Mouse (Mus musculus): ENCODE results near the gene Thbs3.

The Thbs3 gene

DNA sequence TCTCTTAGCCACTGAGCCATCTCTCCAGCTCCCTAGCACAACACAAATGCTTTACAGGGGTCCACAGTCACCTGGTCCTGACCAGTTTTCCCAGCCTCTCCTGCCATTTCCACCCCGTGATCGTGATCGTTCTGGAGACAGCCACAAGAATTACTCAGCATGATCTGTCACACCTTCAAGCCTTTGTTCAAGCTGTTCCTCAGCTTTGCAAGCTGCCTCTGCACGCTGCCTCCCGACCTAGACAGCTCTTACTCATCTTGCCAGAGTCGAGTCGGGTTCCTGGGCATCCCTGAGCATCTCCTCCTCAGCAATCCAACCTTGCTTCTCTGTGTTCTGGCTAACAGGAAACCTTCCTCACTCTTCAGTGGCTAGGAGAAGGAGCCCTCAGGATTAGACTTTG lies 44.1 kb downstream of the Thbs3 start, which contains the start of gene Dpm3:
Dpm3 (plus strand) TSS at position 283 of the 400 bp plus-strand sequence.
- no peak for DNase-seq

DNA sequence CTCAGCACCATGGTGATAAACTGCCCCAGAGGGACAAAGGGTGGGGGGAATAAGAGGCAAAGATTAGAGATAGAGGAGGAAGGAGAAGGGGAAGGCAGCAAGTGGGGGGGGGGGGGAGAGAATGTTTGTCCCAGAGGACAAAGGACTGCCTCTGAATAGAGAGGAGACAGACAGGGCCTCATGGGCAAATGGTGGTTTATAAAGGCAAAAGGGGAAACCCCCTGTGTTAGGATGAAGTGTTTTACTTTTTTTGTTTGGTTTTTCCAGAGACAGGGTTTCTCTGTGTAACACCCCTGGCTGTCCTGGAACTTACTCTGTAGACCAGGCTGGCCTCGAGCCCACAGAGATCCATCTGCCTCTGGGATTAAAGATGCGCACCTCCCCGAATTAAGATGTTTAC lies 45.2 kb downstream of the Thbs3 start:
- DNase-seq, result no peak

DNA sequence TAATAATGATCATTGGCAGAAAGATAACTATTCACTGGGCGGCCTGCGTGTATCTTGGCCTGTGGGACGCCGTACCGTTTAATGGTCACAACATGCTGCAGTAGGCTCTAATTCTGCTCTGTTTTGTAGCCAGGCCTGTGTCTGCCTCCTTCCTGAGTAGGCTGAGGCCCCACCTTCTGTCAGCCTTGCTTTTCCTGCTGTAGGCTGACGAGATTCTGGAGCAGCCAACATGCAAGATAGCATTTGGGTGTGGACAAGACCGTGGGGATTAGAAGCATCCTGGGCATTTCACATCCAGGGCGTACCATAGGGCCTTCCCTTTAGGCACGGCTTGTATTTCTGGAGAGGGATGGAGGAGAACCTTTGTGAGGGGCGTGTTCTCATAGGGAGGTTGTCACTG lies 47.4 kb downstream of the Thbs3 start:
- peak; percentile 3 for DNase-seq

DNA sequence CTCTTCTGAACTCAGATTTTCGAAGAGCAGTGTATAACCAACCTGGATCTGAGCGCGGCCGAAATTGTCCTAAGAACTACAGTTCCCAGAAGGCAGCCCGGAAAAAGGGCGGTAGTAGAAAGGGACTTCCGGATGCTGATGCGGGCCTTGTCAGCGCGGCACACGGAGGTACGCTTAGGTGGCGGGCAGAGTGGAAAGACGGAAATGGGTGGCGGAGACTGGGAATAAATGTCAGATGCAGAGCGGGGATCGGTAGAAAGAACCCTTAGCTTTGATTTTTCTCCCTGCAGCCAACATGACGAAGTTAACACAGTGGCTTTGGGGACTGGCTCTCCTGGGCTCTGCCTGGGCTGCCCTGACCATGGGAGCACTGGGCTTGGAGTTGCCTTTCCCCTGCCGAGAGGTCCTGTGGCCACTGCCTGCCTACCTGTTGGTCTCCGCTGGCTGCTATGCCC lies 51.5 kb downstream of the Thbs3 start:
- DNase-seq, result peak; percentile 84

DNA sequence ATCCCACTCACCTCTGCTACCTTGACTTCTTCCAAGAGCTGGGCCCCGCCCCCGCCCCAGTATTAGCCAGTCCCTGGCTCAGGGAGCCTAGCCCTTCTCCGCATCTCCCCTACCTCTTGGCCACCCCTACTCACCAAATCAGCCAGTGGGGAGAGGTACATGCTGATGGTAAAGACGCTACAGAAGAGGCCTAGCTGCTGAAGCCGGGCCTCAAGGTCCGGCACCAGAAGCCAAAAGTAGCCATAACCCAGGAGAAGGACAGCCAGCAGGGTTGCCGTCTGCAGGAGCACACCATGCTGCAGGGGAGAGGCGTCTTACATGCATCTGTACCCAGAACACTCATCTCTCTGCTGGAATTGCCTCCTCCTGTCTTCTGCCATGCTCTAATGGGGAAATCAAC lies 53.9 kb downstream of the Thbs3 start:
- no peak for DNase-seq

DNA sequence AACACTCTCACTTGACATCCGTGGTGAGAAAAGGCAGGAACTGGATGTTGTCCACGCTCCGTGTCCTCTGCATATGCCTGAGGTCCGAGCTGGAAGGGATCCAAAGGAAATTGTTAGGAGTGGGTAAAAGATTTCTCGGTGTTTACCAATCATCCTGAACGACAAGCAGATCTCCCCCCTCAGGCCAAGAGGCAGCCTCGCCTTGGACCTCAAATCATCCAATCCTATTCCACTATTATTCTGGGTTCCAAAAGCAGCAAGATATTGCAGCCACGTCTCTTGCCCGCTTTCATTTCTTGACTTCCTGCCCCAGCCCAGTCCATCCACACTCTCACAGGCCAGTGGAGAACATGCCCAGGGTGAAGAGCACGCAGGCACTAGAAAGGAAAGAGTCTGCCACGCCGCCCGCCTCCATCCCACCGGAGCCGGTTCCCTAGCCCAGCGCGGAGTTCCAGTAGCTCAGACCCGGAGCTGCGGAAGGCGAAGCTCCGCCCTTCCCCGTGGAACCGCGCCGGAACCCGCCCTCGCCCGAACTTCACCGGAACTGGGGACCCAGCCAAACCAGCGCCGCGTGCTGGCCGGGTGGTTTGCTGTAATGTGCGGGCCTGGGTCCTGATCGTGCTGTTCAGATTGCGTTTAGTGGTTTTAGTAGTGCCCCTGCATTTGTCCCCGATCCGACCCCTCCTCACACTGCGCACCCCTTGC lies 55.2 kb downstream of the Thbs3 start, which contains the start of gene Slc50a1:
Slc50a1 (minus strand) TSS at position 520 of the 705 bp plus-strand sequence.
- peak; percentile 80 for DNase-seq

DNA sequence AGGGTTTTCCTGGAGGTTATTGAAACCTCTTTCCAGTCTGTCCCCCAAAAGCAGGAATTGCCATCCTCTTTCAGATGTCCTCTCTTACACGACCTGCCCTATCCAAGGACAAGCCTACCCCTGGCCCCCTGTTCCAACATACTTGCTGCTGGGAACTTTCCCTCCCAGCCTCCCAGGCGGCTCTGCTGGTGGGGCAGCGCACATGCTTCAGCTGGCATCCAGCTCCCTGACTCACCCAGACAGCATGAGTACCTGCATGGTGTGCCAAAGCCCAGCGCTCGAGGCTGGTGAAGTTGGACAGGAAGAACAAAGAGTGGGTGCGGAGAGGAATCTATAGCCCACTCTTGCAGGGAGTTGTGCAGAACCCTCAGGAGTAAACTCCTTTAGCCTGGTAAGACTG lies 55.9 kb downstream of the Thbs3 start:
- DNase-seq, result peak; percentile 71

DNA sequence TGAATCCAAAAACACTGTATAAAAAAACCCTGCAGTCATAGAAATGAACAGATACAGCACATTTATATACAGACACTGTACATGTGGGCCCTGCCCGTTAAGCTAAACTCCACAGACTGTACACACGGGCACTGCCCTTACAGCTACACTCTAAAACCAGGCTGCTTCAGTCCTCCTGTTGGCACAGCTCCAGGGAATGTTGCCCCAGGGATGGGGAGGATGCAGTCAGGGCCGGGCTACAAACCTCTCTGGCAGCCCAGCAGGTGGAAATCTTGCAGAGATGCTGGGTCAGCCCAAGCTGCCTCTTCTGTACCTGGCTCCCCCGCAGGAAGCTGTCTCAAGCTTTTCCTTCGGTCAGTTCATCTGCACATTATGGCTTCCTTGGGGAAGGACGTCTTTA lies 56.8 kb downstream of the Thbs3 start:
- peak; percentile 58 for DNase-seq

DNA sequence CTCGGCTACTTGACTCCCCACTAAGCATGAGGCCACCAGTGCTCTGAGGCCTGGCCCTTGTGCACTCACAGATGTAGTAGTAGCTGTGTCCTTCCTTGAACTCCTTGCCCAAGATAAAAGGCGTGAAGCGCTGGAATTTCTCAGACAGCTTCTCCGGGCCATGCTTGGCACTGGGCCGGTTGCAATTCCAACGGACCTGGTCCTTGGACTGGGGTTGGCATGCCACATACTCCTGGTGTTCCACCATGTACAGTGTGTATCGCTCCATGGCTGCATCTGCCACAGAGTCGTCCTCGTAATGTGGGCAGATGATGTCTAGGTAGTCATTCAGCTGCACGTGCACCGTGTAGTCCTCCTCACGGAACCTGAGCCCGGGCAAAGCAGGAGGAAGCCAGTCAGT lies 61.1 kb downstream of the Thbs3 start:
- no peak for DNase-seq
